Mouse (Mus musculus): ENCODE results near the gene Cul1. TPM values are rescaled to one million over a fixed set of nuclear protein-coding genes. Genes with fewer than 3 reads are reported as not detected.

Gene Cul1
- polyA plus RNA-seq, 1 experiment from 2014 or later, result 166 TPM

DNA sequence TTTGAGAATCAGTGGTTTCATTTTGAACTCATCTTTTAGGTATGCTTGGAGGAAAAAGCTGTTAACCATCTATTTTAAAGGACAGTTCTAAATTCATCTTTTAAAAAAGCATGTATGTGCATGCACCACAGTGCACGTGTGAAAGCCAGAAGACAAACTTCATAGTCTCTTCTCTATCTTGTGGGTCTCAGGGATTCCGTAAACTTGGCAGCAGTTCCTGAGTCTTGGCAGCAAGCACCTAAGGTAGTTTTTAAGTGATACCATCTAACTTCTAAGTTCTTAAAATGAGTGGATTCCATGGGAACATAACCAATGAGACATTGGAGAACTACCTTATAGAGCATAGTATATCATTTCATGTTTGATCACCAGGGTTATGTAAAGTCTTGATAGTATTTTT lies 3.7 kb downstream of the Cul1 start:
- H3K4me2 ChIP-seq (ENCODE audit: low read depth, severe bottlenecking), result no peak overlapping the region
- ATAC-seq (ENCODE audit: insufficient number of reproducible peaks, low FRiP score, low TSS enrichment, low read depth) (no peak), DNase-seq (ENCODE audit: low spot score) (no peak)
- peaks cover 7% of the 10 kb centered on the region for H3K4me1 ChIP-seq (ENCODE audit: control insufficient read depth, insufficient read depth, low read length)
- no peak overlapping the region for H3K9ac ChIP-seq (ENCODE audit: low read length)
- H3K27ac ChIP-seq (replicated peaks; ENCODE audit: low read depth, low read length), result no peak overlapping the region
- H3K27me3 ChIP-seq (ENCODE audit: control insufficient read depth, insufficient read depth, low read length), result no peaks in the 10 kb centered on the region
- H3K36me3 ChIP-seq (ENCODE audit: control insufficient read depth, insufficient read depth, low read length), result no peaks in the 10 kb centered on the region
- no peak overlapping the region for H3K4me3 ChIP-seq (ENCODE audit: low read depth, low read length)
- WGBS, result 94% methylated on average over 2 of the region's 2 CpGs
- no peaks in the 10 kb centered on the region for H3K9me3 ChIP-seq (ENCODE audit: control insufficient read depth, low read length)

- H3K4me2 ChIP-seq (ENCODE audit: low read depth, severe bottlenecking), result no peak overlapping the region
- DNase-seq (ENCODE audit: low spot score), result no peak
- no peak overlapping the region for H3K9ac ChIP-seq (ENCODE audit: low read length)
- no peak overlapping the region for H3K4me3 ChIP-seq (ENCODE audit: low read depth, low read length)
- H3K4me1 ChIP-seq (ENCODE audit: control insufficient read depth, insufficient read depth, low read length), result no peaks in the 10 kb centered on the region
- no peaks in the 10 kb centered on the region for H3K27me3 ChIP-seq (ENCODE audit: control insufficient read depth, insufficient read depth, low read length)
- 83% methylated on average over 2 of the region's 2 CpGs for WGBS
- no peak overlapping the region for H3K27ac ChIP-seq (replicated peaks; ENCODE audit: low read depth, low read length)
- no peaks in the 10 kb centered on the region for H3K9me3 ChIP-seq (ENCODE audit: control insufficient read depth, low read length)
- H3K36me3 ChIP-seq (ENCODE audit: control insufficient read depth, insufficient read depth, low read length), result no peaks in the 10 kb centered on the region
- no peak for ATAC-seq (ENCODE audit: insufficient number of reproducible peaks, low FRiP score, low TSS enrichment, low read depth)
These were observed 12.2 kb downstream of the Cul1 start for GRCm38 (mm10) chr6:47465400-47465799.

GRCm38 (mm10) chr6:47466488-47466887 lies 13.3 kb downstream of the Cul1 start:
- DNase-seq (ENCODE audit: low spot score), result no peak
- Histone ChIP-seq H3K9ac (ENCODE audit: low read length) (no peak overlapping the region), H3K4me1 (ENCODE audit: control insufficient read depth, insufficient read depth, low read length) (no peaks in the 10 kb centered on the region), H3K9me3 (ENCODE audit: control insufficient read depth, low read length) (no peaks in the 10 kb centered on the region), H3K4me3 (ENCODE audit: low read depth, low read length) (no peak overlapping the region), H3K27me3 (ENCODE audit: control insufficient read depth, insufficient read depth, low read length) (no peaks in the 10 kb centered on the region), H3K27ac (replicated peaks; ENCODE audit: low read depth, low read length) (no peak overlapping the region), H3K4me2 (ENCODE audit: low read depth, severe bottlenecking) (no peak overlapping the region), H3K36me3 (ENCODE audit: control insufficient read depth, insufficient read depth, low read length) (no peaks in the 10 kb centered on the region)
- no peak for ATAC-seq (ENCODE audit: insufficient number of reproducible peaks, low FRiP score, low TSS enrichment, low read depth)
- WGBS, result 95% methylated on average over 2 of the region's 2 CpGs

GRCm38 (mm10) chr6:47467058-47467457 lies 13.9 kb downstream of the Cul1 start:
- no peak overlapping the region for H3K4me3 ChIP-seq (ENCODE audit: low read depth, low read length)
- H3K4me1 ChIP-seq (ENCODE audit: control insufficient read depth, insufficient read depth, low read length), result no peaks in the 10 kb centered on the region
- no peak overlapping the region for H3K9ac ChIP-seq (ENCODE audit: low read length)
- no peak for DNase-seq (ENCODE audit: low spot score)
- no peak overlapping the region for H3K27ac ChIP-seq (replicated peaks; ENCODE audit: low read depth, low read length)
- no peaks in the 10 kb centered on the region for H3K9me3 ChIP-seq (ENCODE audit: control insufficient read depth, low read length)
- no peak overlapping the region for H3K4me2 ChIP-seq (ENCODE audit: low read depth, severe bottlenecking)
- no peaks in the 10 kb centered on the region for H3K27me3 ChIP-seq (ENCODE audit: control insufficient read depth, insufficient read depth, low read length)
- no peaks in the 10 kb centered on the region for H3K36me3 ChIP-seq (ENCODE audit: control insufficient read depth, insufficient read depth, low read length)
- no peak for ATAC-seq (ENCODE audit: insufficient number of reproducible peaks, low FRiP score, low TSS enrichment, low read depth)

GRCm38 (mm10) chr6:47469760-47470159 lies 16.6 kb downstream of the Cul1 start:
- H3K4me3 ChIP-seq (ENCODE audit: low read depth, low read length), result no peak overlapping the region
- H3K36me3 ChIP-seq (ENCODE audit: control insufficient read depth, insufficient read depth, low read length), result no peaks in the 10 kb centered on the region
- no peaks in the 10 kb centered on the region for H3K9me3 ChIP-seq (ENCODE audit: control insufficient read depth, low read length)
- DNase-seq (ENCODE audit: low spot score) (no peak), ATAC-seq (ENCODE audit: insufficient number of reproducible peaks, low FRiP score, low TSS enrichment, low read depth) (no peak)
- no peak overlapping the region for H3K9ac ChIP-seq (ENCODE audit: low read length)
- H3K27me3 ChIP-seq (ENCODE audit: control insufficient read depth, insufficient read depth, low read length), result no peaks in the 10 kb centered on the region
- H3K4me2 ChIP-seq (ENCODE audit: low read depth, severe bottlenecking), result no peak overlapping the region
- H3K4me1 ChIP-seq (ENCODE audit: control insufficient read depth, insufficient read depth, low read length), result no peaks in the 10 kb centered on the region
- H3K27ac ChIP-seq (replicated peaks; ENCODE audit: low read depth, low read length), result no peak overlapping the region

DNA sequence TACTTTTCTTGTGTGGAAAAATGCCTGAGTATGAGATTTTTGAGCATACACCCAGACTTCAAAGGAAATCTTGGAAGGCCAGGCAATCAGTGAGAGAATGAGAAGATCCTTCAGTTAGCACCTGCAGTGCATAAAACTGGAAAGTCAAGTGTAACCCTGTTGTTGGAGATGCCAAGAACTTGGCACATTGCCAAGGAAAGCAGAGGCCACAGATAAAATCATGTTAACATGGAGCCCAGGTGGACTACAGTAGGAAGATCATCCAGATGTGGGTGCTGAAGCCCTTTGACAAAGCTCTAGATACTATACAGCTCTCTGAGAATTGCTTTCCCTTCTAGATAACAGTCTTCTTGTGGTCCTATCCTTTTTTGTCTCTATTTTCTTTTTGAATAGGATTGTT lies 19.2 kb downstream of the Cul1 start:
- ATAC-seq (ENCODE audit: insufficient number of reproducible peaks, low FRiP score, low TSS enrichment, low read depth), result no peak
- Histone ChIP-seq H3K27ac (replicated peaks; ENCODE audit: low read depth, low read length) (no peak overlapping the region), H3K4me1 (ENCODE audit: control insufficient read depth, insufficient read depth, low read length) (no peaks in the 10 kb centered on the region), H3K9me3 (ENCODE audit: control insufficient read depth, low read length) (no peaks in the 10 kb centered on the region), H3K9ac (ENCODE audit: low read length) (no peak overlapping the region), H3K4me3 (ENCODE audit: low read depth, low read length) (no peak overlapping the region), H3K36me3 (ENCODE audit: control insufficient read depth, insufficient read depth, low read length) (no peaks in the 10 kb centered on the region), H3K4me2 (ENCODE audit: low read depth, severe bottlenecking) (no peak overlapping the region), H3K27me3 (ENCODE audit: control insufficient read depth, insufficient read depth, low read length) (no peaks in the 10 kb centered on the region)
- no peak for DNase-seq (ENCODE audit: low spot score)

- no peak for DNase-seq (ENCODE audit: low spot score)
- Histone ChIP-seq H3K36me3 (ENCODE audit: control insufficient read depth, insufficient read depth, low read length) (no peaks in the 10 kb centered on the region), H3K4me3 (ENCODE audit: low read depth, low read length) (no peak overlapping the region), H3K27me3 (ENCODE audit: control insufficient read depth, insufficient read depth, low read length) (no peaks in the 10 kb centered on the region), H3K27ac (replicated peaks; ENCODE audit: low read depth, low read length) (no peak overlapping the region), H3K4me1 (ENCODE audit: control insufficient read depth, insufficient read depth, low read length) (no peaks in the 10 kb centered on the region), H3K9me3 (ENCODE audit: control insufficient read depth, low read length) (no peaks in the 10 kb centered on the region), H3K9ac (ENCODE audit: low read length) (no peak overlapping the region), H3K4me2 (ENCODE audit: low read depth, severe bottlenecking) (no peak overlapping the region)
- WGBS, result 93% methylated on average over 1 of the region's 1 CpGs
- no peak for ATAC-seq (ENCODE audit: insufficient number of reproducible peaks, low FRiP score, low TSS enrichment, low read depth)
These were observed 28.8 kb downstream of the Cul1 start for GRCm38 (mm10) chr6:47482027-47482426.

GRCm38 (mm10) chr6:47494562-47494961 lies 41.4 kb downstream of the Cul1 start:
- no peaks in the 10 kb centered on the region for H3K36me3 ChIP-seq (ENCODE audit: control insufficient read depth, insufficient read depth, low read length)
- H3K9ac ChIP-seq (ENCODE audit: low read length), result no peak overlapping the region
- H3K4me1 ChIP-seq (ENCODE audit: control insufficient read depth, insufficient read depth, low read length), result no peaks in the 10 kb centered on the region
- H3K27me3 ChIP-seq (ENCODE audit: control insufficient read depth, insufficient read depth, low read length), result no peaks in the 10 kb centered on the region
- H3K4me3 ChIP-seq (ENCODE audit: low read depth, low read length), result no peak overlapping the region
- H3K27ac ChIP-seq (replicated peaks; ENCODE audit: low read depth, low read length), result no peak overlapping the region
- ATAC-seq (ENCODE audit: insufficient number of reproducible peaks, low FRiP score, low TSS enrichment, low read depth), result no peak
- H3K9me3 ChIP-seq (ENCODE audit: control insufficient read depth, low read length), result no peaks in the 10 kb centered on the region
- DNase-seq (ENCODE audit: low spot score), result no peak
- H3K4me2 ChIP-seq (ENCODE audit: low read depth, severe bottlenecking), result no peak overlapping the region
- WGBS, result 87% methylated on average over 4 of the region's 4 CpGs

- H3K9me3 ChIP-seq (ENCODE audit: control insufficient read depth, low read length), result no peaks in the 10 kb centered on the region
- no peaks in the 10 kb centered on the region for H3K27me3 ChIP-seq (ENCODE audit: control insufficient read depth, insufficient read depth, low read length)
- no peak overlapping the region for H3K4me3 ChIP-seq (ENCODE audit: low read depth, low read length)
- ATAC-seq (ENCODE audit: insufficient number of reproducible peaks, low FRiP score, low TSS enrichment, low read depth) (no peak), DNase-seq (ENCODE audit: low spot score) (no peak)
- H3K36me3 ChIP-seq (ENCODE audit: control insufficient read depth, insufficient read depth, low read length), result peaks cover 30% of the 10 kb centered on the region
- no peak overlapping the region for H3K4me2 ChIP-seq (ENCODE audit: low read depth, severe bottlenecking)
- no peaks in the 10 kb centered on the region for H3K4me1 ChIP-seq (ENCODE audit: control insufficient read depth, insufficient read depth, low read length)
- 84% methylated on average over 2 of the region's 2 CpGs for WGBS
- H3K27ac ChIP-seq (replicated peaks; ENCODE audit: low read depth, low read length), result no peak overlapping the region
- no peak overlapping the region for H3K9ac ChIP-seq (ENCODE audit: low read length)
These were observed 66.8 kb downstream of the Cul1 start for GRCm38 (mm10) chr6:47520030-47520429.

Data from limb, embryonic 11.5 days (tissue).